Mouse (Mus musculus) spleen, adult 2 months (tissue): Measurements from ENCODE around the gene Akap12.

ENCODE experiments used
- CTCF ChIP-seq: fragments of 200-500 bp; IDR thresholded peaks from 2 replicates; pipeline ENCODE4 v1.5.1; 2011; ENCODE audit warnings: mild to moderate bottlenecking, inconsistent platforms; ENCODE audit not compliant: insufficient read depth, insufficient read length, insufficient replicate concordance; ENCODE audit errors: extremely low read depth
- POLR2A ChIP-seq: fragments of 200-500 bp; IDR thresholded peaks from 2 replicates; pipeline ENCODE4 v1.6.1; 2011; ENCODE audit warnings: low read depth, low read length, inconsistent platforms

- TF ChIP-seq POLR2A (no peak), CTCF (no peak)
Measured at GRCm38 (mm10) chr10:4233102-4233501, 33.1 kb upstream of the Akap12 start.
